Mouse (Mus musculus) left cerebral cortex, adult 8-10 months (tissue): ENCODE data around the gene Aicda. TPM values are rescaled to one million over a fixed set of nuclear protein-coding genes. Genes with fewer than 3 reads are reported as not detected.
A peak's percentile ranks its signal among the peaks of the same experiment; 100 is the strongest.
"Not testable (repeated sequence)": the region's sequence is repeated elsewhere in the genome, so short reads cannot be mapped to it uniquely, and the experiment has no call there.

ENCODE experiments used
- DNase-seq, 2 experiments: peaks; one replicate each; pipeline ENCODE4 v3.0.0; 2022; ENCODE audit warnings: low spot score in 2 of 2
- total RNA-seq, 4 experiments: library from RNA; stranded (reverse); gene quantifications; 2 replicates each; pipeline ENCODE4 v1.2.4; 2022

Aicda gene
- total RNA-seq = not detected

DNA sequence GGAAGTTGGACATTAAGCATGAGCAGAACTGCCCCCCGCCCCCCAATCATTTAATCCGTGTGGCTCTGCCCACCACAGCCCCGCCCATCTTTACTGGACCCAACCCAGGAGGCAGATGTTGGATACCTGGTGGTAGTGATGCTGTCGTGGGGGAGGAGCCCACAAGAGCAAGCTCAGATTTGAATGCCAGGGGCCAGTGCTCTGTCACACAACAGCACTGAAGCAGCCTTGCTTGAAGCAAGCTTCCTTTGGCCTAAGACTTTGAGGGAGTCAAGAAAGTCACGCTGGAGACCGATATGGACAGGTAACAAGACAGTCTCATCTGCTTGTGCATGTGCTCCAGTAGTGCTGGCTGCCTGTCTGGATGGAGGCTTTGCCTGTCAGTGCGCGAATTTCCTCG is at the start of gene Aicda:
Aicda (plus strand) TSS at position 196 of the 400 bp plus-strand sequence.
- DNase-seq = no peak

GRCm38 (mm10) chr6:122505041-122505440 is 48.6 kb upstream of the Aicda start:
- DNase-seq = no peak

DNA sequence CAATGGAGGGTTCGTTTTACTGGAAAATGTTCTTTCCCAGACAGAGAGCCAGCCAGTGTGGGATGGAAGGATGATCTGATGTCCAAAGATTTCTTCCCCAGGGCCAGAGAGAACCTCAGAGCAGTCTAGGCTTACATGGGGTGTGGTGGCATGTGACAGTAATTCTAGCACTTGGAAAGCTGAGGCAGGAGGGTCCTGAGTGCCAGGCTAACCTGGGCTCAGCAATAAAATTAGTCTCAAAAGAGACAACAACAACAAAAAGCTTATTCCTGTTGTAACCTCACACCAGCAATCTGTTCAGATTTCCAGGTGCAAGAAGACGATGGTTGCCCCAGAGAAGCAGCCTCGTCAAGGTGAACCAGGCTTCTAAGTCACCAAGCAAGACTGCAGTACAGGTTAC is 48.1 kb upstream of the Aicda start, which contains the start of gene Mfap5:
Mfap5 (plus strand) TSS at position 301 of the 400 bp plus-strand sequence.
- no peak for DNase-seq

DNA sequence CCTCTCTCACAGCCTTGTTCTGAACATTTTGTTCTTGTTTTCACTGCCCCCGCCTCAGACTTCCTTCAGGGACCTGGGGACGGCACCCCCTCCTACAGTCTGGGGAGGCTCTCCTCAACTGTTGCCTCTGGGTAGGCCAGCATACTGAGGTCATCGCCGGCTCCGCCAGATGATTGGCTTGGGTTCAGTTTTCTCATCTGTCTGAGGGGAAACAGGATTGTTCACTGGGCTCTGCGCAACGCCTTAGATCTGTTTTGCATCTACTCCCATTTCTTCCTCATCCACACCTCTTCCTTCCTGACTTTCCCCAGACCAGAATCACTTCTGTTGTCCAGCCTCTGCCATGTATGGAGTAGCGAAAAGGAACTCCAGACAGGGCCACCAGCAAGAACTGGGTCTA is 45.1 kb upstream of the Aicda start:
- DNase-seq = no peak

GRCm38 (mm10) chr6:122512914-122513878 is 40.4 kb upstream of the Aicda start:
- no peak for DNase-seq

DNA sequence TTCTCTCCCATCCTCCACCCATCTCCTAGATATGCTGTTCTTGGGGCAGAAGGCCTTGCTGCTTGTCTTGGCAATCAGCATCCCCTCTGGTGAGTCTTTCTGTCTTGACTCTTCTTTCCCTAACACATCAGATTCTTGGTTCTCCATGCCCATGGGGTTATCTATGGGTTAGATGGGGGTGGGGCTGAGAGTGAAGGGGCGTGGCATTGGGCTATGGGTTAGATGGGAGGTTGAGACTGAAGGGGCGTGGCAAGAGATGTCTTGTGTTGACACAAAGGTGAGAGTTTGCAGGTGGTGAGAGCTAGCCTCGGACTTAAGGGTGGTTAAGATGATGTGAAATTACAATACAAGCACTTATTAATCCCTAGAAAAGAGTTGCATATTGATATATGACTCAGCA is 39.3 kb upstream of the Aicda start:
- DNase-seq = no peak

DNA sequence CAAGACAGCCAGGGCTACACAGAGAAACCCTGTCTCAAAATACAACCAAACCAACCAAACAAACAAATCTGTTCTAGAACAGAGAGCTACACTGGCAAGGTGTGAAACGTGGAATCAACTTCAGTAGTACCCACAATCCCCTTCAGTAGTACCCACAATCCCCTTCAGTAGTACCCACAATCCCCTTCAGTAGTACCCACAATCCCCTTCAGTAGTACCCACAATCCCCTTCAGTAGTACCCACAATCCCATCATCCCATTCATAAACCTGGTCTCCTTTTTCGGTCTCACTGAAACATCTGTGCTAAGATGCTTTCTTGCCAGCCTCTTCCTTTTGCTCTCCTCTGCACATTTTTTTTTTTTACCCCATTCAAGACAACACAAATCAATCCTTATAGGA is 37.8 kb upstream of the Aicda start:
- DNase-seq = not testable (repeated sequence)

DNA sequence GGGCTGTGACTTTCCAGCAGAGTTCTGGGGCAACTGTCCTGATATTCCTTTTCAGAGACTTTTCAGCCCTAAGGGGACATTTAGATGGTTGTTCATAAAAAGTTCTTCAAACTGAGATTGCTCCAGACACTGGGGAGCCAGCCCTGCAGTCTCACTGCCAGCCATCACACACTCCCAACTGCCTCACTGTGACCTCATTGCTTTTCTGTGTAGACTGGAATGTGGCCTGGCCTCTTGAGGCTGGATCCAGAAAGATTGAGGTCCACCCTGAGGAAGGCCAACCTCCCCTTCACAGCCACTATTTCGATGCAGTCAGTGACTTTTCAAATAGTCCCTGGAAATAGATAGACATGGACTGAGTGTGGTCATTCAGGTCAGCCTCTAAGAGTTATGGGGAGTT is 35.9 kb upstream of the Aicda start:
- DNase-seq = no peak

DNA sequence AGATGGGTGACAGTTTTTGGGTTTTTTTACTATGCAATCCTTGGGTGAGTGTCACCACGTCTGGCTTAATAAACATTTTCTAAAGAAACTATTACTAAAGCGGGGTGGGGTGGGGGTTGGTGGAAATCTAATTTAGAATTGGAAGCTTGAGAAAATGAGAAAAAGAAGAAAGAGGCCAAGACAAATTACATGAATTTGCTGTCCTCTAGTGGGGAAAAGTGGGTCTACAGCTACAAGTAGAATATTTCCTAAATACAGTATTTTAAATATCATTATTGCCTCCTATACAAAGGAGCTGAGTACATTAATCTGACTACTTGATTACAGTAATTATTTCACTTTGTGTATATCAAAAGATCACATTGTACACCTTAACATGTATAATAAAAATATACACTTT is 34.2 kb upstream of the Aicda start:
- no peak for DNase-seq

GRCm38 (mm10) chr6:122522595-122522994 is 31.0 kb upstream of the Aicda start:
- DNase-seq = no peak

GRCm38 (mm10) chr6:122523289-122523688 is 30.3 kb upstream of the Aicda start:
- DNase-seq = no peak

- DNase-seq = no peak
Observed at GRCm38 (mm10) chr6:122527596-122527995, 26.0 kb upstream of the Aicda start.

- no peak for DNase-seq
Observed at GRCm38 (mm10) chr6:122528136-122528535, 25.5 kb upstream of the Aicda start.

DNA sequence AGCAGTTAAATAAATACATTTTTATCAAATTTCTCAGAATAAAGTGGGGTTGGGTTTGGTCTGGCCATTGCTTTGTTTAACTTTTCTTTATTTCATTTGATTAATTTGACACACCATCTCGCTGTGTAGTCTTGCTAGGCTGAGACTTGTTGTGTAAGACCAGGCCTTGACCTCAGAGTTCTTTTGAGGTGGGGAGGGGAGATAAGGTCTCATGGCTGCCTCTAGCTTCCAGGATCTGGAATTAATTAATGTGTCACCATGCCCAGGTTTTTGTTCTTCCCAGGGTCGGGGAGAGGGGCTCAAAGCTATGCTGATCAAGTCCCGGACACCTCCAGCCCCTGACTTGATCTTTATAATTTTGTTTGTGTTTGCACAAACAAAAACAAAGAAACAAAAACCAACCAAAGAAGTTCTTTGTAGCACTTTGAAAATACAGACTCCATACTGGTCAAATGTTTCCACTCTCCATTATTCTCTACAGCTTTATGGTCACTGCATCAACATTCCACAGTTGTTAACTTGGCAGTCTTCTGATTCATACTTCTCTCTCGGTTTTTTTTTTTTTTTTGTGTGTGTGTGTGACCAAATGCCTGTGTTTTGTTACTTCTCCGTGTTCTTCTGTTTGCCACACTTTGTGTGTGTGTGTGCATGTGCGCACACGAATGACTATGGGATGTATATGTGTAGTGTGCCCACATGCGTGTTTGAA is 22.0 kb upstream of the Aicda start:
- no peak for DNase-seq

DNA sequence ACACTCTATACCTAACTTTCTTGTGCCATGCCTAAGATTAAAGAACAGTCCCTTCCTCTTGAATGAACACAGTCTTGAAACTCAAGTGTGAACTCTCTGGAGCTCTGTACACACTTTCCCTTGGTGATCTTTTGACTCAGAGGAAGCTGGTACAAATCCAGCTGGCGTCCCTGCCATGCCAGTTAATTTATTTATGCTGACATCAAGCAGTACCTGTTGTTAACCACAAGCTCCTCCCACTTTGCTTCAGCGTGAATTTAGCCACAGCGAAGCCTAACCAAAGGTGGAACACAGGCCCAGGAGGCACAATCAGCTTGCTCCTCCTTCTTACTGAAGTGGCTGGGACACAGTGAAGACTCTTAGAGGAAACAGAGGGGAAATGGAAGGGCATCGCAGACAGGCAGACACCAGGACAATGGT is 20.7 kb upstream of the Aicda start:
- no peak for DNase-seq

- no peak for DNase-seq
Observed at GRCm38 (mm10) chr6:122534032-122534431, 19.6 kb upstream of the Aicda start.

GRCm38 (mm10) chr6:122539564-122539963 is 14.0 kb upstream of the Aicda start:
- DNase-seq = peak in 1 of 2 experiments; percentile 9

DNA sequence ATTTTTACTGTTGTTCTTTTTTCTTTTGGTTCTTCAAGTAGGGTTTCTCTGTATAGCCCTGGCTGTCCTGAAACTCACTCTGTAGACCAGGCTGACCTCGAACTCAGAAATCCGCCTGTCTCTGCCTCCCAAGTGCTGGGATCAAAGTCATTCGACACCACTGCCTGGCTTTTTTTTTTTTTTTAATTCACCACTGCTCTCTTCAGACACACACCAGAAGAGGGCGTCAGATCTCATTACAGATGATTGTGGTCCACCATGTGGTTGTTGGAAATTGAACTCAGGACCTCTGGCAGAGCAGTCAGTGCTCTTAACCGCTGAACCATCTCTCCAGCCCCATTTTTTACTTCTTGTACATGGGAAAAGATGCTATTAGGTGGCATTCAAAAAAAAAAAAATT is 11.1 kb upstream of the Aicda start:
- not testable (repeated sequence) for DNase-seq

- no peak for DNase-seq
Observed at GRCm38 (mm10) chr6:122543574-122543973, 10.0 kb upstream of the Aicda start.

GRCm38 (mm10) chr6:122544672-122545071 is 8.9 kb upstream of the Aicda start:
- no peak for DNase-seq

DNA sequence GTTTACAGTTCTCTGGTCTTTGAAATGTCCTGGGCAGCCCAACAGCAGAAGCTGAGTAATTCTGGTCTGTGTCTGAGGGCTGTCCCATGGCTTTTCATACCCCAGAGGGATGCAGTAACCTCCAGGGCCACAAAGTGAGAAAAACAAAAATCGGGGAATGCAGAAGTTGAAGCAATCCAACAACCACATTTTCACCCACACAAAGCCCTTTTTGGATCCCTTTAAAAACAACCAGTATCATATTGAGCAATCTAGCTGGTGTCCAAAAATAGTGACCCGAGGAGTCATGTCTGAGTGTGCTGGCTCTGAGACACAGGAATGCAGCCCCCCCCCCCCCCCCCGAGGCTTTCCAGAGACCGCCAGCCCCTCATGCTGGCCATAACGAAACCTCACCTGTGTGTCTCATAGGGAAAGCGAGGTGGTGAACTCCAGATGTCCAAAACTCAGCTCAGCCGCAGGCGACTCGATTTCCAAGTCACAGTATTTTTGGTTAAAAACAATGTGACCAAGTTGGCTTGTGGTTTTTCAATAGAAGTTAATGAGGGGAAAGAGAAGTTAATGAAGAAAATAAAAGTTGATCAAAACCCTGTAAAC is 8.2 kb upstream of the Aicda start:
- no peak for DNase-seq

- DNase-seq = no peak
Observed at GRCm38 (mm10) chr6:122545948-122546347, 7.7 kb upstream of the Aicda start.
